Mouse (Mus musculus) ovary, postnatal 14 days (tissue): ENCODE results near the gene Gm4985.
"Not testable (repeated sequence)": the region's sequence is repeated elsewhere in the genome, so short reads cannot be mapped to it uniquely, and the experiment has no call there.

Source experiments
- DNase-seq: peaks from one replicate; pipeline ENCODE4 v3.0.0; 2022; ENCODE audit warnings: low spot score

The Gm4985 gene

DNA sequence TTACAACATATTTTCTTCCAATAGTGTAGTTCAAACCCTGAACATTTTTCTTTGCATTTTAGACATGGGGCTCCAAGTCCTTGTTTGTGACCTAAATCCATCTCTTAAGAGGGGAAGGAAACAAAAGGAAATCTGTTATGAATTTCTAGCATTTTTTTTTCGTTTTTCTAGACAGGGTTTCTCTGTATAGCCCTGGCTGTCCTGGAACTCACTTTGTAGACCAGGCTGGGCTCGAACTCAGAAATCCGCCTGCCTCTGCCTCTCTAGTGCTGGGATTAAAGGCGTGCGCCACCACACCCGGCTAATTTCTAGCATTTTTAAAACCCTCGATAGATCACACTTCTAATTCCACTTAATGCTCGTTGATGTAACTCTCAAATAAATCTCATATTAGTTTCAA, at the start of gene Gm4985:
TSS of gene Gm4985 (minus strand) at position 101 of the 400 bp plus-strand sequence.
- DNase-seq, result not testable (repeated sequence)

DNA sequence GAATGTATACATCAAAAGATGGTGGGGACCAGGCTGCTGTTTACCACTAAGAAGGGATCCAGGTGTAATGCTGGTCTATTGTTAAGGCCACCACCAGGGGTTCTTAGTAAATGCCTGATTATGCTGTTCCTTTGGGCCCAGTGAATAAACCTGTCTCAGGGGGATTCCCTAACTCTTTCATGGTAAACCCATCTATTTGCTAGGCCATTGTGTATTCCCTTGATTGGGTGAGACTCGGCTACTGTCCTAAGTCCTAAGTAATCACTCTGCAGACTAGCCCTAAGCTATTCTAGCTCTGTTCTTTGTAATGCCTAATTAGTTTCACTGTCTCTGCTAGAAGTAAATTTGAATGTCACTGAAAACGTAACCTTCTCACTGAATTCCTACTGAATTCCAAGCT, 4.6 kb downstream of the Gm4985 start:
- DNase-seq, result no peak
